Mouse (Mus musculus) sigmoid colon, adult 10 weeks (tissue): Measurements from ENCODE around the gene Ccdc184. TPM values are rescaled to one million over a fixed set of nuclear protein-coding genes. Genes with fewer than 3 reads are reported as not detected.

Experiments
- polyA plus RNA-seq: library from polyadenylated mRNA; stranded (reverse); fragments of 350-450 nt; fragmentation: Illumina TruSeq; extraction: RNeasy Lipid Tissue Mini Kit (QIAGEN cat#74804); gene quantifications from one replicate; pipeline ENCODE4 v1.2.3, GENCODE M21; 2014; ENCODE audit warnings: low read depth, low replicate concordance

Gene Ccdc184
- not detected for polyA plus RNA-seq

DNA sequence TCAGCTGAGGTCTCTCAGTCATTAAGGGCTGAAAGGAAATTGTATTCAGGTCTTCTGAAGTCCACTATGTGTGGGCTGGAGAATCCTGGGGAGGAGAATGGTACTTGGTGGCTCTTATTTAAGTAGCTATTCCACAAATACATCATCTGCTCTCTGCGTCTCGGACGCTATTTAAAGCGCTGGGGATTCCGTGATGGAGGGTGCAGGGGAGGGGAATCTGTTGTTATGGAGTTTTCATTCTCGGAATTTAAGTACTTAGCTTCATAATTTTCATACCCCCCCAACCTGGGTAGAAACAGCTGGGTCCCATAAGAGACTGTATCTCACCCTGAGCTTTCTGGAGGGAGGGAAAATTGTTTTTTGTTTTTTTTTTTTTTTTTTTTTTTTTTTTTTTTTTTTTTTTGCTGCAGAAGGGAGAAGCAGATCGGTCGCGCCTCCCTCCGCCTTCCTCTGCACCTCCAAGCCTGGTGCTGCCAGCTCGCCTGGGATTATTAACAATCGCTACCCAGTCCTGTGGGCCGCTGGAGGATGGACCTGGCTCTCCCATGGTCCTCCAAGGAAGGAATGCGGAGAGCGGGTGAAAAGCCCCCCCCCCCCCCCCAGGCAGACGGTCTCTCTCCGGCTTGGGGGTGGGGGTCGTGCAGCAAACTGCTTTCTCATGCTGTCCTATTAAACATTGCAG is at the start of gene Ccdc184:
Ccdc184 (plus strand) TSS at position 196 of the 682 bp plus-strand sequence.

DNA sequence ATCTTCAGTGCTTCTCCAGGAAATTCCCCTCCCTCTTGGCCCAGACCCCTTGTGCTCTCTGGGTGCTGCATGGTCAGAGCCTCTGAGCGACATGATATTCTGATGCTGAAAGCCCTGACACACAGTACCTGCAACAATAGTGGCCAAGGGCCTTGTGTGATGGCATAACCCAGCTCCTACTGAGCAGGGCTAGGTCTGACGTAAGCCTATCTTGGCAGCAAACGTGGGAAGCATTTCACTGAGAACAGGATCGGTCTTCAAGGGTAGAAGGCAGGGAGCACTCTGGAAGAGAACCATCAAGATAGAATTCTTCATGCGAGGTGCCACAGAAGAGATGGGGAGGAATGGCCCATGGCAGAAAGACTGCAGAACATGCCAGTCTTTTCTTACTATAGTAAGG is 1.4 kb upstream of the Ccdc184 start, which contains the start of gene Asb8:
Asb8 (minus strand) TSS at position 101 of the 400 bp plus-strand sequence.

DNA sequence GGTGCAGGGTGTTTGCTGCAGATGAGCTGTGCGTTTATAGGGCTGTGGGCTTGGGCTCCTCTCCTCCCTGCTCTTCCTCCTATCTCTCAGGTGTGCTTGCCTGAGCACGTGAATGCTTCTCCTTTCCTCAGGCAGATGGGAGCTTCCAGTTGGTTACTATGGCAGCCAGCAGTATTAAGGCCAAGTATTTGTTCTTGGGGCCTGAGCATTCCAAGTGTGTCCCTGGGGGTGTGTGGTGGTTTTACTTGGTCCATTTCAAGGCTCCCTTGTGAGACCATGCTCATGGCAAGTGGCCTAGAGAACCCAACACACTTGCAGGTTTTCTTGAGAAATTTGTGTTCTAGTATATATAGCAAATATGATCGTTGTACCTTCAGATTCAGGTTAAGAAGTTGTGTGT is 28.5 kb downstream of the Ccdc184 start, which contains the start of gene Olfr288:
Olfr288 (minus strand) TSS at position 101 of the 400 bp plus-strand sequence.

Other genes with a start within 250 kb of the Ccdc184 start
- gene Tmem106c, start 203.0 kb upstream of the Ccdc184 start, polyA plus RNA-seq = 6.2 TPM
- gene Col2a1, start 162.5 kb upstream of the Ccdc184 start, polyA plus RNA-seq = not detected
- 2.1 TPM for gene Pfkm, start 74.6 kb upstream of the Ccdc184 start, polyA plus RNA-seq
- 38.8 TPM for gene Senp1, start 73.4 kb upstream of the Ccdc184 start, polyA plus RNA-seq
- gene Asb8, start 1.5 kb upstream of the Ccdc184 start, polyA plus RNA-seq = 33.2 TPM
- not detected for gene Olfr288, start 28.4 kb downstream of the Ccdc184 start, polyA plus RNA-seq
- gene Gm44579, start 53.8 kb downstream of the Ccdc184 start, polyA plus RNA-seq = not detected
- gene Olfr287, start 53.9 kb downstream of the Ccdc184 start, polyA plus RNA-seq = not detected
- not detected for gene Olfr286, start 67.3 kb downstream of the Ccdc184 start, polyA plus RNA-seq
- gene H1fnt, start 90.1 kb downstream of the Ccdc184 start, polyA plus RNA-seq = not detected
- 0.98 TPM for gene Zfp641, start 129.0 kb downstream of the Ccdc184 start, polyA plus RNA-seq
- not detected for gene Olfr285, start 150.2 kb downstream of the Ccdc184 start, polyA plus RNA-seq
- gene Olfr284, start 173.8 kb downstream of the Ccdc184 start, polyA plus RNA-seq = not detected
- not detected for gene Olfr283, start 213.8 kb downstream of the Ccdc184 start, polyA plus RNA-seq